Mouse (Mus musculus): ENCODE measurements around the gene Mtmr3.

DNA sequence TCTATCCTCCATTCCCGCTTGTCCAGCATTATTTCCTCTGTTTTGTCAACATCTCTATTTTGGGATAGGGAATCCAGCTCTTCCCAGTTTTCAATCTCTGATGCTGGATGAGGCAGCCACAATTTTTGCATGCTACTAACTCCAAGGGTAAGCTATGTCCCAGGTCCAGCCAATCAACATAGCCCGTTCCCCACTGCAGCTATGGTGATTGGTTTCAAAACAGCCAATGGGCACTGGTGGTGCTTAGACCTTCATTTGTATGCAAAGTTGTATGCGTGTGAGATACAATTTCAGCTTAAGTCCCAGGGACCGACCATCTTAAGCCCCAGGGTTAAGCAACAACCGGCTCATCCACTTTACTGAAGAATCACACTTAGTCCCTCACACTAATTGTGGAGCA is 28.3 kb upstream of the Mtmr3 start:
- no peak for TF ChIP-seq CTCF (IDR thresholded peaks at IDR 0.05; ENCODE audit: low read depth, low read length)
- TF ChIP-seq TAL1 (conservative IDR thresholded peaks at IDR 0.05; ENCODE audit: low read depth, low read length): no peak

Measured in G1E (cell line).